Mouse (Mus musculus): ENCODE results near the gene Dapk2. TPM values are rescaled to one million over a fixed set of nuclear protein-coding genes. Genes with fewer than 3 reads are reported as not detected.
"Not testable (repeated sequence)": the region's sequence is repeated elsewhere in the genome, so short reads cannot be mapped to it uniquely, and the experiment has no call there.

The Dapk2 gene
- polyA plus RNA-seq, 1 experiment from 2014 or later, result 6.5 TPM

DNA sequence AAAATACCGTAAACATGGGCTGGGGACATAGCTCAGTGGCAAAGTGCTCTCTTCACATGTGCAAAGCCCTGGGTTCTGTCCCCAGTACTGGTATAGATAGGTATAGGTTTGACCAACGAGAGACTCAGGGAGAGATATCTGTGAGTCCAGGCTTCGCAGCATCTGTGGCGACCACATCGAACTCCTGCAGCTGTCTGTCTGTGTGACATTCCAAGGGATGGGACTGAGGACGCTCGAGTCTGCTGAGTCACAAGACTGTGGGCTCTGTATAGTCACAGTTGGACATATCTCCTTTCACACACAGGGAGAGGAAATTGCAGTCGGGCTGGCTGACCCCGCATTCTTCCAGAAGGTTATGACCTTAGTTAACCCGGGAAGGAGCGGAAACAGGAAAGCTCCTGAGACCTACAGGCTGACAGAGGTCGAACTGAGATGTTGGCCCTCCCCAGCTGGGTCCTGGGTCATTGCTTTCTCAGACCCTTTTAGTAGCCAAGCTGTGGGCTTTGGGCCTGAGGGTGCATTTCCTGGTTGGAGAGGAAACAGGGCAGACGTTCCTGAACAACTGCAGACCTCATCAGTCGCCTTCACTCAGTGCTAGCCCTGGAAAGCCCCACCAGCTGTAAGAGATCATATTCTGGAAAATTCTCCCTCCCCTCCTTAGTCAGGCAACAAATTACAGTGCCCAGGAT, 118.8 kb downstream of the Dapk2 start:
- no peaks in the 10 kb centered on the region for H3K27me3 ChIP-seq (ENCODE audit: control insufficient read depth, insufficient read depth, low read length)
- H3K4me1 ChIP-seq (ENCODE audit: control insufficient read depth, insufficient read depth, low read length), result peaks cover 19% of the 10 kb centered on the region
- WGBS, result 20% methylated on average over 14 of the region's 14 CpGs
- H3K27ac ChIP-seq (ENCODE audit: low read length), result peak overlapping the region; percentile 41
- peak; percentile 70 for ATAC-seq (replicated peaks; ENCODE audit: extremely low read depth, insufficient read depth, low FRiP score)
- no peaks in the 10 kb centered on the region for H3K9me3 ChIP-seq (replicated peaks; ENCODE audit: control insufficient read depth, low read length)
- H3K36me3 ChIP-seq (ENCODE audit: control insufficient read depth, insufficient read depth), result no peaks in the 10 kb centered on the region
- no peak overlapping the region for H3K9ac ChIP-seq (ENCODE audit: low read length)
- H3K4me2 ChIP-seq (ENCODE audit: low read depth, low read length), result no peak overlapping the region
- no peak overlapping the region for H3K4me3 ChIP-seq (ENCODE audit: low read length)

- Histone ChIP-seq H3K9me3 (replicated peaks; ENCODE audit: control insufficient read depth, low read length) (no peaks in the 10 kb centered on the region), H3K27me3 (ENCODE audit: control insufficient read depth, insufficient read depth, low read length) (no peaks in the 10 kb centered on the region), H3K4me1 (ENCODE audit: control insufficient read depth, insufficient read depth, low read length) (peaks cover 20% of the 10 kb centered on the region), H3K4me3 (ENCODE audit: low read length) (no peak overlapping the region), H3K27ac (ENCODE audit: low read length) (no peak overlapping the region), H3K36me3 (ENCODE audit: control insufficient read depth, insufficient read depth) (no peaks in the 10 kb centered on the region), H3K9ac (ENCODE audit: low read length) (no peak overlapping the region), H3K4me2 (ENCODE audit: low read depth, low read length) (no peak overlapping the region)
- ATAC-seq (replicated peaks; ENCODE audit: extremely low read depth, insufficient read depth, low FRiP score), result no peak
These were observed 121.6 kb downstream of the Dapk2 start for GRCm38 (mm10) chr9:66279647-66280046.

DNA sequence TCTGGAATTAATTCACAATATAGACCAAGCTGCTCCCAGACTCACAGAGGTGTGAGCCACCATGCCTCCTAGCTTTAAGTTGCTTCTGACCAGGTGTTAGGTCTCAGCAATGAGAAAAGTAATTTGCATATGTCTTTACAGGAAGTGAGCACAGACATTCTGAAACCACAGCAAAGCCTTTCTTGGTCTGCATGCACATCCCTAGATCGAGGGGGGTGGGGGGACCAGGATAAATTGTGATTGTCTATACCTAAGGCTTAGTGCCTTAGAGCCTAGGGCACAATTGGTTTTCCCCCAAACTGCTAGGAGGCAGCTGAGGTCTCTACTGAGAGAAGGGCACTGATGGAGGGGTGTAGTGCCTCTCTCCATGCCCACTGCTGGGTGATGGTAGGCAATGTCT, 122.5 kb downstream of the Dapk2 start:
- Histone ChIP-seq H3K27me3 (ENCODE audit: control insufficient read depth, insufficient read depth, low read length) (no peaks in the 10 kb centered on the region), H3K4me1 (ENCODE audit: control insufficient read depth, insufficient read depth, low read length) (peaks cover 12% of the 10 kb centered on the region), H3K9ac (ENCODE audit: low read length) (no peak overlapping the region), H3K4me3 (ENCODE audit: low read length) (no peak overlapping the region), H3K36me3 (ENCODE audit: control insufficient read depth, insufficient read depth) (no peaks in the 10 kb centered on the region), H3K9me3 (replicated peaks; ENCODE audit: control insufficient read depth, low read length) (no peaks in the 10 kb centered on the region), H3K4me2 (ENCODE audit: low read depth, low read length) (no peak overlapping the region), H3K27ac (ENCODE audit: low read length) (peak overlapping the region; percentile 16; the same call in 1 of the 2 replicates)
- ATAC-seq (replicated peaks; ENCODE audit: extremely low read depth, insufficient read depth, low FRiP score), result no peak
- WGBS, result 67% methylated on average over 1 of the region's 1 CpGs

GRCm38 (mm10) chr9:66281501-66281951, 123.5 kb downstream of the Dapk2 start:
- 0 out of 2 replicates have a peak, but pooled peaks have one; percentile 18 for ATAC-seq (replicated peaks; ENCODE audit: extremely low read depth, insufficient read depth, low FRiP score)
- peaks cover 12% of the 10 kb centered on the region; the same call in 1 of the 2 replicates for H3K4me1 ChIP-seq (ENCODE audit: control insufficient read depth, insufficient read depth, low read length)
- H3K27me3 ChIP-seq (ENCODE audit: control insufficient read depth, insufficient read depth, low read length), result no peaks in the 10 kb centered on the region
- H3K9ac ChIP-seq (ENCODE audit: low read length), result no peak overlapping the region
- H3K27ac ChIP-seq (ENCODE audit: low read length), result peak overlapping the region; percentile 63; the same call in 1 of the 2 replicates
- WGBS, result 67% methylated on average over 9 of the region's 9 CpGs
- H3K4me2 ChIP-seq (ENCODE audit: low read depth, low read length), result no peak overlapping the region
- no peaks in the 10 kb centered on the region for H3K36me3 ChIP-seq (ENCODE audit: control insufficient read depth, insufficient read depth)
- no peak overlapping the region for H3K4me3 ChIP-seq (ENCODE audit: low read length)
- H3K9me3 ChIP-seq (replicated peaks; ENCODE audit: control insufficient read depth, low read length), result no peaks in the 10 kb centered on the region

- Histone ChIP-seq H3K4me3 (ENCODE audit: low read length) (no peak overlapping the region), H3K4me2 (ENCODE audit: low read depth, low read length) (no peak overlapping the region), H3K9ac (ENCODE audit: low read length) (no peak overlapping the region), H3K36me3 (ENCODE audit: control insufficient read depth, insufficient read depth) (no peaks in the 10 kb centered on the region), H3K4me1 (ENCODE audit: control insufficient read depth, insufficient read depth, low read length) (0 out of 2 replicates have a peak, but pooled peaks cover 6% of the 10 kb centered on the region), H3K27ac (ENCODE audit: low read length) (no peak overlapping the region), H3K27me3 (ENCODE audit: control insufficient read depth, insufficient read depth, low read length) (no peaks in the 10 kb centered on the region), H3K9me3 (replicated peaks; ENCODE audit: control insufficient read depth, low read length) (no peaks in the 10 kb centered on the region)
- ATAC-seq (replicated peaks; ENCODE audit: extremely low read depth, insufficient read depth, low FRiP score), result no peak
- WGBS, result 100% methylated on average over 1 of the region's 1 CpGs
These were observed 124.6 kb downstream of the Dapk2 start for GRCm38 (mm10) chr9:66282582-66282981.

DNA sequence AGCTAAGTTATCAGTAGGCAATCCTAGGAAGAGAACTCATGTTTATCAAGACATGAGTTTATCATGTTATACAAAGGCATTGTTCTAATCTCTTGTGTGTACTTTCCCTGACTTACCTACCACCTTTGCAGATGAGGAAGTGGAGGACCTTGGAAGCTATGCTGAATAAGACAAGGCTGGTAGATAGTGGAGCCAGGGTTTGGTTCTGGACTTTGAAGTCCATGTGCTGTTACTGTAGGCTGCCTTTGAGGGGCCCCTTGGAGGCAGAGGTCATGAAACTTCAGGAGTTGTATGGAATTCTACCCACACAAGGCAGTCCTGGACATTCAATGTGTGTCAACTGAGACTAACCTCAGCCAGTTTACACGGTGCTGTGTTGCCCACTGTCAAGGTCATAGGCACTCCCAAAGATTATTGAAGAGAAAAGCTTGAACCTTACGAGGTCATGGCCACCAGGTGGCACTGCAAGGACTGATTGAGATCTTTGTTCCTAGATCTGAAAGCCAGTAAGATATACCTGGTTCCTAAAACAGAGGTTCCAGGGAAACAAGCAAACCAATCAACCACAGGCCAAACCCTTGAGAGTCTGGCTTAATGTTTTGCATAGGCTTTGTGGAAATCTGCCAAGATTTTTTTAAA, 125.7 kb downstream of the Dapk2 start:
- Histone ChIP-seq H3K27me3 (ENCODE audit: control insufficient read depth, insufficient read depth, low read length) (no peaks in the 10 kb centered on the region), H3K27ac (ENCODE audit: low read length) (no peak overlapping the region), H3K4me1 (ENCODE audit: control insufficient read depth, insufficient read depth, low read length) (0 out of 2 replicates have a peak, but pooled peaks cover 6% of the 10 kb centered on the region), H3K4me2 (ENCODE audit: low read depth, low read length) (no peak overlapping the region), H3K36me3 (ENCODE audit: control insufficient read depth, insufficient read depth) (no peaks in the 10 kb centered on the region), H3K9me3 (replicated peaks; ENCODE audit: control insufficient read depth, low read length) (no peaks in the 10 kb centered on the region), H3K4me3 (ENCODE audit: low read length) (no peak overlapping the region), H3K9ac (ENCODE audit: low read length) (no peak overlapping the region)
- ATAC-seq (replicated peaks; ENCODE audit: extremely low read depth, insufficient read depth, low FRiP score), result 0 out of 2 replicates have a peak, but pooled peaks have one; percentile 12
- WGBS, result 12% methylated on average over 2 of the region's 2 CpGs

GRCm38 (mm10) chr9:66285241-66285640, 127.2 kb downstream of the Dapk2 start:
- not testable (repeated sequence) for ATAC-seq (replicated peaks; ENCODE audit: extremely low read depth, insufficient read depth, low FRiP score)

DNA sequence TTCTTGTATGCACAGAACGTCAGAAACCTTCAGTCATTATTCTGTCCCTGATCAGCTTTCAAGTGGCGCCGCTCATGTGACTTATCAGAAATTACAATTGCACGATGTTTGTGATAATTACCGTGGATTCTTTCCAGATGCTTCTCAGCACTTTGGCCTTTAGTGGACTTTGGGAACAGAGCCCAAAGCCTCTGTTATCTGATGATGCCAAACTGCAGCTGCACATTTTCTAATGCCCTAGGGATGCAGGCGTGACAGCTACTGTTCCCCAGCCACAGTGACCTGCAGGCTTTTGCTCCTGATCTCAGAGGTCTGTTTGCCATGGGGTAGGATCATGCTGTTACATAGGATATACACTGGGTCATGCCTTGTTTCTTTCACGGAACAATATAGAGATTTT, 127.9 kb downstream of the Dapk2 start:
- H3K9me3 ChIP-seq (replicated peaks; ENCODE audit: control insufficient read depth, low read length), result no peaks in the 10 kb centered on the region
- 35% methylated on average over 7 of the region's 7 CpGs for WGBS
- H3K36me3 ChIP-seq (ENCODE audit: control insufficient read depth, insufficient read depth), result no peaks in the 10 kb centered on the region
- H3K4me1 ChIP-seq (ENCODE audit: control insufficient read depth, insufficient read depth, low read length), result 0 out of 2 replicates have a peak, but pooled peaks cover 6% of the 10 kb centered on the region
- ATAC-seq (replicated peaks; ENCODE audit: extremely low read depth, insufficient read depth, low FRiP score), result no peak
- H3K4me2 ChIP-seq (ENCODE audit: low read depth, low read length), result no peak overlapping the region
- no peak overlapping the region for H3K27ac ChIP-seq (ENCODE audit: low read length)
- H3K9ac ChIP-seq (ENCODE audit: low read length), result no peak overlapping the region
- H3K4me3 ChIP-seq (ENCODE audit: low read length), result no peak overlapping the region
- H3K27me3 ChIP-seq (ENCODE audit: control insufficient read depth, insufficient read depth, low read length), result no peaks in the 10 kb centered on the region

More at GRCm38 (mm10) chr9:66285241-66285640, 127.2 kb downstream of the Dapk2 start:
- not testable (repeated sequence) for H3K4me1 ChIP-seq (ENCODE audit: control insufficient read depth, insufficient read depth, low read length); H3K27ac ChIP-seq (ENCODE audit: low read length); H3K27me3 ChIP-seq (ENCODE audit: control insufficient read depth, insufficient read depth, low read length); H3K9me3 ChIP-seq (replicated peaks; ENCODE audit: control insufficient read depth, low read length); H3K4me2 ChIP-seq (ENCODE audit: low read depth, low read length); H3K9ac ChIP-seq (ENCODE audit: low read length); H3K4me3 ChIP-seq (ENCODE audit: low read length); H3K36me3 ChIP-seq (ENCODE audit: control insufficient read depth, insufficient read depth)
- 100% methylated on average over 2 of the region's 2 CpGs for WGBS

DNA sequence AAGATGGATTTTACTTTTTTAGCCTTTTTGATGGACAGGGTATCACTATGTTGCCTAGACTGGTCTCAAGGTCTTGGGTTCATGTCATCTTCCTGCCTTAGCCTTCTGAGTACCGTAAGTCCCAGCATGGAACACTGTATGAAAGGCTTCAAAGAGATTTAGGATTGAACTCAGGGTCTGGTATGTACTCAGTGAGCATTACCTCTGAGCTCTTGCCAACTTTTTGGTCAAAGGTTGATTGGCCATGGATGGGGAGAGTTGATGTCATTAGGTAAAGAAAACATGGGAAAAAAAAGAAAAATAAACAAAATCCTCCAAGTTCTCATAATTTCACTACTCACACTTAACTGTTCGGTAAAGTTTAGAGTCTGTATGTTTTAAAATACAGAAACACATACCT, 132.7 kb downstream of the Dapk2 start:
- H3K4me2 ChIP-seq (ENCODE audit: low read depth, low read length), result no peak overlapping the region
- 84% methylated on average over 2 of the region's 2 CpGs for WGBS
- no peak overlapping the region for H3K9ac ChIP-seq (ENCODE audit: low read length)
- H3K27ac ChIP-seq (ENCODE audit: low read length), result no peak overlapping the region
- no peaks in the 10 kb centered on the region for H3K9me3 ChIP-seq (replicated peaks; ENCODE audit: control insufficient read depth, low read length)
- H3K4me1 ChIP-seq (ENCODE audit: control insufficient read depth, insufficient read depth, low read length), result peaks cover 20% of the 10 kb centered on the region
- no peak overlapping the region for H3K4me3 ChIP-seq (ENCODE audit: low read length)
- H3K27me3 ChIP-seq (ENCODE audit: control insufficient read depth, insufficient read depth, low read length), result no peaks in the 10 kb centered on the region
- no peaks in the 10 kb centered on the region for H3K36me3 ChIP-seq (ENCODE audit: control insufficient read depth, insufficient read depth)
- no peak for ATAC-seq (replicated peaks; ENCODE audit: extremely low read depth, insufficient read depth, low FRiP score)
